22 mouse cellular contexts compared by ENCODE assay signal in genomic region chr11:85057544-85057943, GRCm38 (mm10).
A peak's percentile ranks its signal among the peaks of the same experiment; 100 is the strongest.
DNase-seq lines count a peak whose midpoint lies in the region; ATAC-seq and TF ChIP-seq lines count a peak whose summit lies in the region.
"Had no signal": no experiment of that assay in that cellular context is flagged by ENCODE, and none has a peak within 500 bp of the region (broad histone marks: within the 10 kb centered on the region; RNA-seq: fewer than 3 reads in every experiment).

No protein-coding gene starts in this region.

- no peaks in the 10 kb centered on the region for H3K79me2 ChIP-seq in CH12.LX (replicated peaks; ENCODE audit: control insufficient read depth, extremely low read depth, insufficient read depth, poor library complexity, severe bottlenecking)

- no peak overlapping the region for H3K4me3 ChIP-seq in liver, embryonic 12.5 days
- no peak overlapping the region for H3K4me3 ChIP-seq in liver, embryonic 11.5 days (ENCODE audit: low read depth, low read length)
- H3K4me3 ChIP-seq in CH12.LX (replicated peaks in 1 of 3; ENCODE audit: low read depth in 2 of 3, low read length in 2 of 3, poor library complexity in 1 of 3): no peak overlapping the region
- H3K4me3 ChIP-seq in liver, embryonic 16.5 days (ENCODE audit: low read depth, low read length): no peak overlapping the region
- no peak overlapping the region for H3K4me3 ChIP-seq in cerebellum, adult 2 months (replicated peaks; ENCODE audit: insufficient read depth, low read depth, low read length)
- H3K4me3 ChIP-seq: embryonic facial prominence, embryonic 10.5 days; erythroblast, embryonic 14.5 days; forebrain, embryonic 15.5 days; heart, embryonic 10.5 days; hindbrain, embryonic 12.5 days had no signal

- DNase-seq in liver, embryonic 11.5 days (ENCODE audit: low spot score): no peak
- no peak for DNase-seq in CH12.LX (ENCODE audit: extremely low read depth)
- peak; percentile 10 for DNase-seq in adipocyte (ENCODE audit: low spot score)
- DNase-seq in cerebellum, adult 2 months: no peak
- DNase-seq: adrenal gland, adult 8-10 months; adrenal gland, postnatal 36 days; cerebellum, adult 11 months; gastrocnemius, postnatal 36 days; heart, adult 18-20 months; heart, postnatal 10 days; heart, postnatal 4 days had no signal

- H3K36me3 ChIP-seq in liver, embryonic 12.5 days: peaks cover 56% of the 10 kb centered on the region
- H3K36me3 ChIP-seq in liver, embryonic 11.5 days (ENCODE audit: control insufficient read depth, insufficient read depth, low read length): no peaks in the 10 kb centered on the region; the same call in 1 of the 2 replicates
- peaks cover 0 to 11% of the 10 kb centered on the region in 2 experiments for H3K36me3 ChIP-seq in CH12.LX (replicated peaks in 1 of 2; ENCODE audit: control insufficient read depth in 1 of 2, insufficient read depth in 1 of 2, low read length in 1 of 2)
- H3K36me3 ChIP-seq in liver, embryonic 16.5 days (ENCODE audit: control insufficient read depth, insufficient read depth): peaks cover 26% of the 10 kb centered on the region
- H3K36me3 ChIP-seq: forebrain, embryonic 15.5 days; heart, embryonic 10.5 days; hindbrain, embryonic 12.5 days had no signal

- no peak overlapping the region for H3K4me2 ChIP-seq in liver, embryonic 12.5 days
- no peak overlapping the region for H3K4me2 ChIP-seq in liver, embryonic 11.5 days
- H3K4me2 ChIP-seq in CH12.LX (ENCODE audit: insufficient read depth, low read depth, poor library complexity, severe bottlenecking): no peak overlapping the region
- H3K4me2 ChIP-seq in liver, embryonic 16.5 days (ENCODE audit: low read depth, low read length): no peak overlapping the region
- H3K4me2 ChIP-seq: forebrain, embryonic 15.5 days; hindbrain, embryonic 12.5 days had no signal

- peaks cover 15% of the 10 kb centered on the region for H3K4me1 ChIP-seq in liver, embryonic 12.5 days
- H3K4me1 ChIP-seq in liver, embryonic 11.5 days (replicated peaks; ENCODE audit: control insufficient read depth, insufficient read depth, low read length): peaks cover 3% of the 10 kb centered on the region; the same call in 1 of the 2 replicates
- peaks cover 0 to 17% of the 10 kb centered on the region in 2 experiments; a peak in 2 of 4 replicates for H3K4me1 ChIP-seq in CH12.LX (ENCODE audit: control insufficient read depth in 1 of 2, insufficient read depth in 2 of 2)
- H3K4me1 ChIP-seq in liver, embryonic 16.5 days (ENCODE audit: control insufficient read depth, low read depth, low read length): no peaks in the 10 kb centered on the region; the same call in 1 of the 2 replicates
- H3K4me1 ChIP-seq in cerebellum, adult 2 months (ENCODE audit: control insufficient read depth, insufficient read depth, low read length): no peaks in the 10 kb centered on the region
- H3K4me1 ChIP-seq: embryonic facial prominence, embryonic 10.5 days; forebrain, embryonic 15.5 days; heart, embryonic 10.5 days; hindbrain, embryonic 12.5 days had no signal

- TF ChIP-seq RAD21 in CH12.LX (IDR thresholded peaks at IDR 0.05; ENCODE audit: low read depth, low read length): no peak

- TF ChIP-seq POLR2A in CH12.LX (IDR thresholded peaks at IDR 0.05; ENCODE audit: low read depth, low read length): no peak
- no peak for TF ChIP-seq POLR2A in cerebellum, adult 2 months (IDR thresholded peaks at IDR 0.05; ENCODE audit: borderline replicate concordance, insufficient read depth, low read length)

- ATAC-seq in liver, embryonic 12.5 days: no peak
- no peak for ATAC-seq in liver, embryonic 11.5 days (replicated peaks; ENCODE audit: low FRiP score)
- no peak for ATAC-seq in liver, embryonic 16.5 days (ENCODE audit: low read depth)
- no peak for ATAC-seq in cerebellum, adult (ENCODE audit: insufficient number of reproducible peaks, low FRiP score, low TSS enrichment)
- ATAC-seq: forebrain, embryonic 15.5 days; hindbrain, embryonic 16.5 days; inflammation-experienced regulatory T-cells, adult 6 months had no signal

- H3K27ac ChIP-seq in liver, embryonic 12.5 days: 0 out of 2 replicates have a peak overlapping the region, but pooled peaks have one; percentile 15
- H3K27ac ChIP-seq in liver, embryonic 11.5 days (ENCODE audit: low read depth, low read length): no peak overlapping the region
- no peak overlapping the region for H3K27ac ChIP-seq in CH12.LX (ENCODE audit: insufficient read depth, low read depth)
- 0 out of 2 replicates have a peak overlapping the region, but pooled peaks have one; percentile 19 for H3K27ac ChIP-seq in liver, embryonic 16.5 days (ENCODE audit: low read length)
- H3K27ac ChIP-seq in cerebellum, adult 2 months (ENCODE audit: insufficient read depth, low read length): no peak overlapping the region
- H3K27ac ChIP-seq: embryonic facial prominence, embryonic 10.5 days; forebrain, embryonic 15.5 days; heart, embryonic 10.5 days; hindbrain, embryonic 12.5 days had no signal

- dilution Hi-C loops in CH12.LX (cut with MboI; ENCODE audit: extremely low pct_ligation_motif_present, extremely low pct_unique_long_range_greater_than_20kb, low sequenced_read_pairs): no loop called here

- H3K9me3 ChIP-seq in liver, embryonic 12.5 days (replicated peaks): no peaks in the 10 kb centered on the region
- no peaks in the 10 kb centered on the region for H3K9me3 ChIP-seq in liver, embryonic 11.5 days (ENCODE audit: control insufficient read depth, low read length)
- no peaks in the 10 kb centered on the region for H3K9me3 ChIP-seq in CH12.LX (replicated peaks; ENCODE audit: low read length)
- H3K9me3 ChIP-seq in liver, embryonic 16.5 days (replicated peaks; ENCODE audit: control insufficient read depth, low read length): no peaks in the 10 kb centered on the region
- H3K9me3 ChIP-seq: embryonic facial prominence, embryonic 10.5 days; forebrain, embryonic 15.5 days; G1E; heart, embryonic 10.5 days; hindbrain, embryonic 12.5 days had no signal

- H3K9ac ChIP-seq in liver, embryonic 12.5 days: no peak overlapping the region
- no peak overlapping the region for H3K9ac ChIP-seq in liver, embryonic 11.5 days (ENCODE audit: low read depth, low read length)
- H3K9ac ChIP-seq in CH12.LX (ENCODE audit: insufficient read depth, low read depth): no peak overlapping the region
- no peak overlapping the region for H3K9ac ChIP-seq in liver, embryonic 16.5 days (ENCODE audit: low read depth, low read length)
- H3K9ac ChIP-seq: forebrain, embryonic 15.5 days; hindbrain, embryonic 12.5 days had no signal

- TF ChIP-seq EP300 in CH12.LX (IDR thresholded peaks at IDR 0.05; ENCODE audit: low read length): no peak

- 90% methylated on average over 1 of the region's 1 CpGs for WGBS in liver, embryonic 12.5 days (ENCODE audit: insufficient replicate concordance)
- 94% methylated on average over 1 of the region's 1 CpGs for WGBS in liver, embryonic 11.5 days
- 92% methylated on average over 1 of the region's 1 CpGs for WGBS in liver, embryonic 16.5 days (ENCODE audit: insufficient replicate concordance)
- WGBS in cerebellum, adult 2 months: 98% methylated on average over 1 of the region's 1 CpGs

- in situ Hi-C loops in CH12.LX (cut with MboI; ENCODE audit: low pct_ligation_motif_present, low pct_unique_long_range_greater_than_20kb, low sequenced_read_pairs): no loop called here

- no peaks in the 10 kb centered on the region for H3K27me3 ChIP-seq in liver, embryonic 12.5 days (replicated peaks)
- no peaks in the 10 kb centered on the region for H3K27me3 ChIP-seq in liver, embryonic 11.5 days (replicated peaks; ENCODE audit: control insufficient read depth, insufficient read depth, low read length)
- no peaks in the 10 kb centered on the region for H3K27me3 ChIP-seq in CH12.LX (replicated peaks)
- no peaks in the 10 kb centered on the region for H3K27me3 ChIP-seq in liver, embryonic 16.5 days (ENCODE audit: control insufficient read depth, insufficient read depth, low read depth, low read length)
- no peaks in the 10 kb centered on the region for H3K27me3 ChIP-seq in cerebellum, adult 2 months (ENCODE audit: control insufficient read depth, insufficient read depth, low read length)
- H3K27me3 ChIP-seq: forebrain, embryonic 15.5 days; hindbrain, embryonic 12.5 days had no signal

- TF ChIP-seq CTCF in CH12.LX (conservative IDR thresholded peaks at IDR 0.05 in 1 of 2, IDR thresholded peaks at IDR 0.05 in 1 of 2; ENCODE audit: low read depth in 2 of 2, low read length in 2 of 2): no peak
- no peak for TF ChIP-seq CTCF in cerebellum, adult 2 months (IDR thresholded peaks at IDR 0.05; ENCODE audit: borderline replicate concordance, insufficient read depth, low read depth, low read length)

TF ChIP-seq in CH12.LX, 34 proteins besides CTCF, POLR2A, EP300 and RAD21:
- peak; percentile 58; the same call in 1 of the 2 replicates for TF ChIP-seq MAFK (IDR thresholded peaks at IDR 0.05; ENCODE audit: insufficient replicate concordance, low read length)
- no peak for TF ChIP-seq ELF1 (IDR thresholded peaks at IDR 0.05; ENCODE audit: low read depth, low read length)
- TF ChIP-seq MAZ (IDR thresholded peaks at IDR 0.05; ENCODE audit: low read depth, low read length): no peak
TF ChIP-seq in CH12.LX: peak in this region for 1.

Comparison
In these comparisons a context has a peak if more than half of its experiments do, and no peak if none do; other contexts are left out.
1. H3K27ac ChIP-seq: peak in liver, embryonic 12.5 days (single experiment) and liver, embryonic 16.5 days (single experiment); none in liver, embryonic 11.5 days (single experiment), CH12.LX (single experiment) and cerebellum, adult 2 months (single experiment).